Mouse (Mus musculus): ENCODE measurements at regions not wholly inside any gene's neighbourhood (a gene's known extent, or its start where the extent isn't known, plus 50 kb on each side); places are given as distances from the start of the nearest gene placed in this dataset.

- no peak for DNase-seq
These were observed 170.2 kb downstream of the Btg1 start for GRCm38 (mm10) chr10:96786903-96787571.

DNA sequence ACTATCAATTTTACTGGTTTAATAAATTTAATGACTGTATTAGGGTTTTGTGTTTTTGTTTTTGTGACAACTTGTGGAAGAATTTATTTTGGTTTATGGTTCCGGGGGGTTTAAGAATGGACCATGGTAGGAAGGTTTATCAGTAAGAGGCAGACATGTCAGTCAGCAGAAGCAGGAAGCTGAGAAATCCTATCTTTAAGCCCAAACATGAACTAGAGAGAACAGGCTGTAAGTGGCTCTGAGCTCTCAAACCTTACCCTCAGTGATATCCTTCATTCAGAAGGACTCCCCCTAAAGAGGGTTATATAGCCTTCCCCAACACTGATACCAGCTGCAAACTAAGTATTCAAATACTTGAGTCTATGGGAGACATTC lies 170.8 kb downstream of the Btg1 start:
- DNase-seq: no peak

- DNase-seq: no peak
These were observed 171.7 kb downstream of the Btg1 start for GRCm38 (mm10) chr10:96788352-96789016.

DNA sequence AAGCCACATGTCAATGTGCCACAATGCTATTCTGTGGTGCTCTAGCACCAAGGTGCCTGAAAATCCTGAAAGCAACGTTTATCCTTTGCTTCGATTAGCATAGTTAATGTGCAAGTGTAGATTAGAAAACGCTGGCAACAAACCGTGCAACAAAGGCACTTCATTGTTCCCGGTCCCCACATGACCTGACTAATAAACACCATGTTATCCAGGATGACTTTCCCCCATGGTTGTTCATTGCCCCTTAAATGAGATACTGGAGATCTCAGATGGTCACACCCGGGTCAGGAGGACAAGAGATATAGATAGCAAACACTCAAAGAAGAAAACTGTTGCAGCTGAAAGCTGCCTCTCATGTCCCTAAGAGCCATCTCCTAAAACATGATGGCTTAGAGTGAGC lies 180.3 kb downstream of the Btg1 start:
- no peak for DNase-seq

- DNase-seq: no peak
These were observed 184.0 kb downstream of the Btg1 start for GRCm38 (mm10) chr10:96800801-96801200.

- DNase-seq: no peak
These were observed 187.4 kb downstream of the Btg1 start for GRCm38 (mm10) chr10:96804030-96804784.

- DNase-seq: no peak
These were observed 189.8 kb downstream of the Btg1 start for GRCm38 (mm10) chr10:96806579-96806978.

DNA sequence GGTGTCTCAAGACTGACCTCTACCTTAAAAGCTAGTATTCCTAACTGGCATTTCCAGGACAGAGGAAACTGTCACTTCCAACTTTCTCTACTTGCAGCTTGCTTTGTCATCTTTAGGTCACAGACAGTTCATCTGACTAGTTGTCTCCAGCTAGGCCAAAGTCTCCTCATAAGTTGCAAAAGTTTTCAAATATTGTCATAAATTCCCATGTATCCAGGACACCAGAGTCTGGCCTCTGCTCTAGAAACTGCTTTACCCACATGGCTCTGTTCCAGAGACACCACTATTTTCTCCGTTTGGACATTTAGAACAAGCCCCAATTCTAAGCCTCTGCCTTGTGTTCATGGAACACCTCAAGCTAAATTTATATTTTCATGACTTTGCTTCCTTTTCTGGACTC lies 205.0 kb downstream of the Btg1 start:
- no peak for DNase-seq

- peak; percentile 13 to 39 for DNase-seq
These were observed 205.8 kb downstream of the Btg1 start for GRCm38 (mm10) chr10:96822344-96823335.

- DNase-seq: no peak
These were observed 209.5 kb downstream of the Btg1 start for GRCm38 (mm10) chr10:96826234-96826788.

- DNase-seq: no peak
These were observed 211.2 kb downstream of the Btg1 start for GRCm38 (mm10) chr10:96827971-96828370.

- no peak for DNase-seq
These were observed 211.9 kb downstream of the Btg1 start for GRCm38 (mm10) chr10:96828581-96829246.

- no peak for DNase-seq
These were observed 214.3 kb downstream of the Btg1 start for GRCm38 (mm10) chr10:96831071-96831470.

GRCm38 (mm10) chr10:96837230-96837629 lies 220.4 kb downstream of the Btg1 start:
- DNase-seq: no peak

DNA sequence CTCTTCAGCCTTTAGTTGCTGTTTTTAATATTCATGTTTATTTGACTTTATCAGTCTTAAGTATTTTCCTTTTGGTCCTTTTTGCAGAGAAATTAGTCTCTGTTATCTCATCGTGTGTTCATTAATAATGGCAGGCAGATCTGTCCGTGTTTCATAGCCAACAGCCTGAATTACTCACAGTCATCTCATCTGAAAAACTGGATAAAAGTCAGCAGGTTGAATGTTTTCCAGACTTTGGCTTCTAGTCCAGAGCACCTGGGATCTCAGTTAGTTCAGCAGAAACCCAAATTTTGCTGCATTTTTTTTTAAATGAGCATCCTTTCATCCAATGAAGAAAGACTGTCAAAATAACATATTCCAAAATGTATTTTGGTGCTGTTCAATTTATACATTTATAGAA lies 224.3 kb downstream of the Btg1 start:
- DNase-seq: no peak

- DNase-seq: no peak
These were observed 225.2 kb downstream of the Btg1 start for GRCm38 (mm10) chr10:96841956-96842355.

- DNase-seq: no peak
These were observed 229.1 kb downstream of the Btg1 start for GRCm38 (mm10) chr10:96845906-96846305.

DNA sequence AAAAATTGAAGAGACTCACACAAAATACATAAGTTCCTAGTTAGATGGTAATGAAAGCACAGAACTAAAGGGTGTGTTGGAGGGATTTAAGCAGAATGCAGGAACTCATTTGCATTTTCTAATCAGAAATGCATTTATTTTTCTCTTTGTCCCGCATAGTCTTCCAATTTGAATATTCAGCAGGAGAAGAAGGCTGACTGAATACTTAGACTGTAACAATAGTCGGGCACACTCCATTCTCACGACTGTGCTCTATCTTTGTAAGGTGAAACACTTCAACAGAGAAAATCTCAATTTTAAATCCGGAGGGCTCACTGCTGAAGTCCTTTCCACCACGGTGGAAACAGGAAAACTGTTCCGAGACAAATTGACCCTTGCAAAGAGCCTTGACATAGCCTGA lies 230.2 kb downstream of the Btg1 start:
- DNase-seq: no peak

- DNase-seq: peak; percentile 11 to 17
These were observed 230.8 kb downstream of the Btg1 start for GRCm38 (mm10) chr10:96847433-96848165.

- DNase-seq: no peak
These were observed 231.7 kb downstream of the Btg1 start for GRCm38 (mm10) chr10:96848496-96848895.

DNA sequence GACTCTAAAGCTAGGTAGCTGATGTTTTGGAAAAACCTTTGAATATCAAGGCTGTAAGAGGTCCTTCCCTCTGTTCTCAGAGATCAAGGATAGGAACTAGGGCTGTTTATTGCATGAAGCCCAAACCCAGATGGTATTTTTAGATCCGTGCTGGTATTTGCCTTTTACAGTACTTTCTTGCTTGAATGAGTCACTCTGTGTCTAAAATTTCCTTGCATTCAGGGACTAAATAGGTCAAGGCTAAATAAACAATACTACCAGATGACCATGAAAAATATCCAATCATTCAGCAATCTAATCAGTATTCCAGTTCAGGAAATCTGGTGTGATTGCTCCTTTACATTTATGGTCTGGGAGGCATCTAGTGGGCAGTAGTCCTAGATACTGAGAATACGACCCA lies 243.6 kb downstream of the Btg1 start:
- DNase-seq: no peak
